Mouse (Mus musculus): Measurements from ENCODE around the gene C1qtnf6.

Gene C1qtnf6

GRCm38 (mm10) chr15:78544561-78545001, 13.4 kb upstream of the C1qtnf6 start, which contains the start of gene Sstr3:
Gene Sstr3 (minus strand): TSS chr15:78544685.
- DNase-seq (ENCODE audit: low read depth): no peak

- no peak for DNase-seq (ENCODE audit: low read depth)
Measured at GRCm38 (mm10) chr15:78544041-78544440, 12.8 kb upstream of the C1qtnf6 start.

- no peak for DNase-seq (ENCODE audit: low read depth)
Measured at GRCm38 (mm10) chr15:78542767-78543303, 11.6 kb upstream of the C1qtnf6 start.

- no peak for DNase-seq (ENCODE audit: low read depth)
Measured at GRCm38 (mm10) chr15:78542098-78542766, 11.0 kb upstream of the C1qtnf6 start.

DNA sequence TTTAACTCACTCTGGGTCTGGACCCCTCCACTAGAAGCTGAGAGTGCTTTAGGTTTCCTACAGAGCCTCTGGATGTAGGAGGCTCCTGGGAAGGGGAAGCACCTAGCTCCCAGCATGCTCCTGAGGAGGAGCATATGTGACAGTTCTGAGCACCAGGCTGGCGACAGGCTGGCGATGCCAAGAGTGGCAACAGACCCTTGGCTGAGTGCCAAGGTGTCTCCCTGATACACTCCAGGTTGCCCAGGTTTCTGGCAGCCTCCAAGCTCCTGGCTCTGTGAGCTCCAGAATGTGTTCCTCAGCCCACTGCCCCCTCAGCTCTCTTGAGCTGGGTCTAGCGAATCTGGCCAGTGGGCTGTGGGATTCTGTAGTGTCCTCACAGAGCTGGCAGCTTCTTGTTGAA, 10.4 kb upstream of the C1qtnf6 start:
- DNase-seq (ENCODE audit: low read depth): no peak

DNA sequence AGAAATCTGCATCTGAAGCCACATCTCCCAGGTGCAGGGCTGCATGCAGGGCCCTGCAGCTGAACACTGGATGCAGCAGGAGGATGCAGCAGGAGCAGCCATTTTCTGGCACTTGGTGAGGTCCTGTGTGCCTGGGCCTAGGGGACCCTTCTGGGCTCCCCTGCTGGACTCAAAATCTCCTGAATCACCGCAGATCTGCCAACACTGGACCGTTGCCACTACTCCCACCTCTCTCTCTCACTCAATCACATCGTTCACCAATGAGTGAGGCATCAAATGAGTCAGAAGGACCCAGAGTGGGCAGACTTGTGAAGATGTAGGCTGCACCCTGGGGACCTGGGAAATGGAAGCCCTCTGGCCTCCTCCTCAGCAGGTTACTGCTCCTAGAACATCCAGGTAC, 9.8 kb upstream of the C1qtnf6 start:
- DNase-seq (ENCODE audit: low read depth): no peak

DNA sequence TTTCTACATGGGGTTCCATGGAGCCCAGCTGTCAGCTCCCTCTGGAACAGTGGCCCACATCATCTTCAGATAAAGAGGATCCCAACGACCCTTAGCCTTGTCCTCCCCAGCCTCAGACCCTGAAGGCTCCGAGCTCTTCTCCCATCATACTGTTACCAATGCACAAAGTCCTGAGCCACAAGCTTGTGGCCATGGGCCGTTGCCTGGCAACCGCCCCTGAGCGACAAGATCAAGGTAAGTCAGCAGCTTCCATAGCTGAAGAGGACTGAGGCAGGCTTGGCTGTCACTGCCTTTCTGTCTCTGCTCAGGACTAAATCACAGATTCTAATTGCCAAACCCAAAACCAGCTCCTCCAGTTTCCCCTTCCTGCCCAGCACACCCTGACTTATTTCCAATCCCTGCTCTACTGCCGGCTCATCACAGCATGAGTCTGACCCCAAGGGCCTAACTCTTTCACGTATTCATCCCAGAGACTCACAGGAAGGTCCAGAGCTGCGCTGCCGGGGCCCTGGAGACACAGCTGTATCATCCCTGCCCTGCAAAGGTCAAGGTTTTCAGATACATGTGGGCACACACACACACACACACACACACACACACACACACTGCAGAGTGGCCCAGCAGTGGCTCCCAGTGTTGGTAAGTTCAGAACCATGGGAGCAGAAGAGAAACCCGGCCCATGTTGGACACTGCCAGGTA, 4.7 kb upstream of the C1qtnf6 start:
- DNase-seq (ENCODE audit: low read depth): peak; percentile 48

DNA sequence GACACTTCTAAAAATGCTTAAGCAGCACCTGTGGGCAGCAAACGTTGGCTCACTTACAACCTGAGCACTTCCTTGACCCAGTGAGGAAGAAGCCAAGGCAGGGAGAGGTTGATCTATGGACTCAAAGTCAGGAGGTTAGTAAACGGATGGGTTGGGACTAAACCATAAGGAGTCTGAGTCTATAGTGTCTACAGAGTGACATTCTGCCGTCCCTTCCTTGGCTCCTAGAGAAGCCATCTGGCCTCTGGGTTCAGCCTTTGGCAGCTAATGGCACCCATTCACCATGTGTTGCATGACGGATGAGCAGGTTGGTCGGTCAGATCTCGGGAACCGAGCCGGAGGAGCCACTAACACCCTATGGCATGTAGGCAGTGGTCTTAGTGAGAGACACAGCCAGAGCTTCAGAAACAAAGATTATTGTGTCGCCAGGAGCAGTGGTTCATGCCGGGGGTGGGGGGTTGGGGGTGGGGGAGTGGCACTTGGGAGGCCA, 2.2 kb upstream of the C1qtnf6 start:
- DNase-seq (ENCODE audit: low read depth): no peak

GRCm38 (mm10) chr15:78532566-78533345, 1.5 kb upstream of the C1qtnf6 start:
- peak; percentile 54 for DNase-seq (ENCODE audit: low read depth)

GRCm38 (mm10) chr15:78531901-78532469, 769 bp upstream of the C1qtnf6 start:
- peak; percentile 99 for DNase-seq (ENCODE audit: low read depth)

GRCm38 (mm10) chr15:78531451-78531720, 170 bp upstream of the C1qtnf6 start:
- no peak for DNase-seq (ENCODE audit: low read depth)

GRCm38 (mm10) chr15:78530141-78530540, 1.1 kb downstream of the C1qtnf6 start:
- no peak for DNase-seq (ENCODE audit: low read depth)

GRCm38 (mm10) chr15:78529428-78529990, 1.7 kb downstream of the C1qtnf6 start:
- peak; percentile 54 for DNase-seq (ENCODE audit: low read depth)

- peak; percentile 84 for DNase-seq (ENCODE audit: low read depth)
Measured at GRCm38 (mm10) chr15:78528726-78529411, 2.3 kb downstream of the C1qtnf6 start.

DNA sequence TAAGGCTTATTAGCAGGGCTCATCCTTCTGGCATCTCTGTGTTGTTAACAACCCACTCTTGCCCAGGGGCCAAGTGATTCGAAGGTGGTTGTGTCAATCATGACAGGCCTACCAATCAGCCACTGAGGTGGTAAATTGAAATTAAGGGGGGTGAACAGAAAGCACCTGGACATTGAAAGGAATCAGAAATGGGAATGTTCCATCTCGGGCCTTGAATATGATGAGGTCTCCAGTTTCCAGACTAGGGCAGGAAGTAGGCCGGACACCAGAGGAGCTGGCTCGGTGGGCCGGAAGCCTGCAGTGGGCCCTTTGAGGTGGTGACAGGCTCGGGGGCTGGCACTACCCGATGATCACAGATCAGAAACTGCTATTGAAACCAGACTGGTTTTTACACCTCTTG, 3.2 kb downstream of the C1qtnf6 start:
- DNase-seq (ENCODE audit: low read depth): peak; percentile 89

DNA sequence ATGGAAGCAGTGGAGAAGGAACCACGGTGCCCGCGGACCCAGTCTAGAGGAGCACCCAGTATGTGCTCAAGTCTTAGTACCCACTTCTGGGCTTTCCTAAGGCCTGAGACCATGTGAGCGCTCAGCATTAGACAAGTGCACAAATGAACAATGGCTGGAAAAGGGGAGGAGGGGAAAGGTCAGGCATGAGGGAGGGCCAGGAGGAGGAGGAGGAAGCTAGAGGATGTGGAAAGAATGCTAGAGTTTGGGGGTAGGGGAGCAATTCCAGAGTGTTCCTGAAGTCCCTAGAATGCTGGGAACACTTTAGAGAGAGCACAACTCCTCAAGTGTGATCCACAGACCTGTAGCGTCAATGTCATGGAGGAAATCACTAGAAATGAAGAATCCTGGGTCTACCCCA, 7.1 kb downstream of the C1qtnf6 start:
- no peak for DNase-seq (ENCODE audit: low read depth)

- no peak for DNase-seq (ENCODE audit: low read depth)
Measured at GRCm38 (mm10) chr15:78521892-78522291, 9.3 kb downstream of the C1qtnf6 start.

- no peak for DNase-seq (ENCODE audit: low read depth)
Measured at GRCm38 (mm10) chr15:78521331-78521730, 9.9 kb downstream of the C1qtnf6 start.

DNA sequence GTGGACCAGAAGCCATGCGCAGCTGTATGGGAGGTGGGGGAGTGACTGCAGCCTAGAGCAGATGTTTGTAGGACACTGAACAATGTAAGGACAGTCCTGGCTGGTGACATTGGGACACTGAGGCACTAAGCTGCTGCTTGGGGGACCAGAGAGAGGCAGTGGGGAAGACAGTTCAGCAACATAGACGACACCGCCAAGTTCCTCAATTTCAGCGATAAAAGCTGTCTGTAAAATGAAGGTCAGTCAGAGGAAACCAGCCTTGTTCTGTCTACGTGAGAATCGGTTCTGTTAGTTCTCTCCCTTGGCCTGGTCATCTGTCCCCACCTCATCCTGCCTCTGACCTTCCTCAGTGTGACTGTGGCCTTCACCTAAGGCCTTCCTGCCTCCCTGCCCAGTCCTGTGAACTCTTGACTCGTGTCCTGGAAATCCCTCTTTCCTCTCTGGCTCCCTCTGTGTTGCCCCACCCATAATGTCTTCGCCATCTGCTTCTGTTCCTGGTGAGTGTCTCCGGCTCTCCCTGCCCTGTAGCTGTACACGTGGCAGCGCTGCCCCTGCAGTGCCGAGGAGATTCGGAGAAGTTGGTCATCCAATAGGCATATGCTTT, 11.0 kb downstream of the C1qtnf6 start:
- DNase-seq (ENCODE audit: low read depth): no peak

GRCm38 (mm10) chr15:78518221-78518620, 13.0 kb downstream of the C1qtnf6 start:
- DNase-seq (ENCODE audit: low read depth): peak; percentile 80

DNA sequence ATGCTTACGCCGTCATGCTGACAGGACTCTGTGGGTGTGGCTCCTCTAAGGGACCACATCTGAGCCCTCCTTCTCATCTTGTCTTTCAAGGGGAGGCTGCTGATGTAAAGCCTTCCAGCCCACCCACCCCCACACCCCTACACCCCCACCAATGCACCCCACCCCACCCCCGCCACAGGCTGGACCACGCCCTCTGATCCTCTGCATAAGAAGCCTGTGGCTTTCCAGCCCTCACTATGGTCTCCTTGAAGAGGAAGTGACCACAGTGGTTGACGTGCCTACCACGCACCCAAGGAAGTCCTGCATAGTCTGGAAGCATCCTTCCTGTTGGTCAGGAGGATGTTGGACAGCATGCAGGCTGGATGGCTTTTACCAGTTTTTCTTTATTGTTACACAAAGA, 15.5 kb downstream of the C1qtnf6 start:
- peak; percentile 67 for DNase-seq (ENCODE audit: low read depth)

Measured in induced T-regulatory cell, adult 2 months (primary cell).